Mouse (Mus musculus) embryonic fibroblast, embryonic 13.5 days (primary cell): ENCODE data around the gene Nup85.

Experiments
- CTCF ChIP-seq: IDR thresholded peaks from 2 replicates; pipeline ENCODE4 v1.5.1; 2011; ENCODE audit warnings: mild to moderate bottlenecking, control low read depth, low read length, moderate library complexity, borderline replicate concordance; ENCODE audit not compliant: insufficient read depth
- POLR2A ChIP-seq: IDR thresholded peaks from 2 replicates; pipeline ENCODE4 v1.6.1; 2011; ENCODE audit warnings: low read depth, mild to moderate bottlenecking, control low read depth, low read length, moderate library complexity

GRCm38 (mm10) chr11:115632862-115633261 lies 68.6 kb downstream of the Nup85 start:
- TF ChIP-seq CTCF: no peak
- TF ChIP-seq POLR2A: no peak
